In the genomic region with DNA sequence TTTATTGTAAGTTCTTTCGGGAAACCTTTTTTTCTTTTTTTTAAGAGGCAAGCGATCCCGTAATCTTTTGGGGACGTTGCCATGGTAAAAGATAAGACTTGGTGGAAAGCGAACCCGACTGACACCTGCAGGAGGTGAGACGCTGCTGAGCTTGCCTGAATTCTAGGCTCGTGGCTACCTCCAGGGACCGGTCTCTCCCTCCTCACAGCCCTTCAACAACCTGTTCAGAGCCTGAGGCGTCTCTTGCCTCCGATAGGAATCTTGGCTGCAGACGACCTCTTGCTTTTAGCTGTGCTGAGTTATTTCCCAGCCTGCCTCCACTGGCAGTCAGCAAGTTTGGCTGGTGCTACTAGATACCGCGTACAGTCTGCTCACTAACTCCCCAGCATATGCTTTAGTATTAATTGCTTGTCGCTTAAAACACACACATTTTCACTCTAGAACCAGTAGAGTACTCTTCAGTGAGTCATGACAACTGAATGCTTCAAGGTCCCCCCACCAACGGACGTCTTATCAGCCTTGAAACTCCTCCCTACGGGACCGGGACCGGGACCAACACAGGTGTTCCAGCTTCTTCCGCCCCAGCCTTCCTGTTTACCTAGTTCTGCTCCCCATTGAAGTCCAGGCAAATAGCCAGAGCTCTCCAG, we compare ENCODE assay signal across 7 mouse cellular contexts. TPM values are rescaled to one million over a fixed set of nuclear protein-coding genes. Genes with fewer than 3 reads are reported as not detected.
A peak's percentile ranks its signal among the peaks of the same experiment; 100 is the strongest.
DNase-seq lines count a peak whose midpoint lies in the region; ATAC-seq and TF ChIP-seq lines count a peak whose summit lies in the region.

No protein-coding gene starts in this region.

- peak overlapping the region; percentile 97 for H3K9ac ChIP-seq in intestine, embryonic 16.5 days (ENCODE audit: low read depth, low read length)

- DNase-seq in Patski (ENCODE audit: low read depth, low spot score) = no peak
- peak; percentile 65 to 66 for DNase-seq in cerebellum, postnatal 10 days
- DNase-seq in gastrocnemius, postnatal 25 days = peak; percentile 37
- DNase-seq in left cerebral cortex, postnatal 14 days (ENCODE audit: low spot score in 2 of 2) = peak; percentile 52 to 76

- H3K4me1 ChIP-seq in intestine, embryonic 16.5 days (ENCODE audit: control insufficient read depth, insufficient read depth, low read length) = peaks cover 13% of the 10 kb centered on the region
- peaks cover 5% of the 10 kb centered on the region; the same call in 1 of the 2 replicates for H3K4me1 ChIP-seq in small intestine, adult 2 months (ENCODE audit: control insufficient read depth, insufficient read depth, insufficient read length, low read length)

- no peaks in the 10 kb centered on the region for H3K27me3 ChIP-seq in Patski
- H3K27me3 ChIP-seq in intestine, embryonic 16.5 days (replicated peaks; ENCODE audit: control insufficient read depth, insufficient read depth, low read length) = no peaks in the 10 kb centered on the region
- no peaks in the 10 kb centered on the region for H3K27me3 ChIP-seq in small intestine, adult 2 months (ENCODE audit: control insufficient read depth, insufficient read depth, low read length)

- under 1% methylated on average over 21 of the region's 21 CpGs for WGBS in intestine, embryonic 16.5 days
- under 1% methylated on average over 21 of the region's 21 CpGs for WGBS in small intestine, adult 2 months

- POLR2A ChIA-PET in Patski (lab: Charles Lee) = interaction anchor here (0.7 to 2.1 kb wide), 5 partner anchors 13 to 180 kb away, joined by 3 to 7 read pairs (median 5); no protein-coding TSS in a partner anchor

- H3K4me2 ChIP-seq in intestine, embryonic 16.5 days (ENCODE audit: low read depth, low read length) = peak overlapping the region; percentile 65

- no peaks in the 10 kb centered on the region for H3K36me3 ChIP-seq in intestine, embryonic 16.5 days (ENCODE audit: control insufficient read depth, insufficient read depth, low read length)
- H3K36me3 ChIP-seq in small intestine, adult 2 months (ENCODE audit: control insufficient read depth, insufficient read depth, low read length) = no peaks in the 10 kb centered on the region

- no peak for TF ChIP-seq POLR2A in small intestine, adult 2 months (IDR thresholded peaks at IDR 0.05; ENCODE audit: low read depth, low read length)

- intact Hi-C loops in left cerebral cortex, postnatal 14 days (cut with DNase I) = loop anchor here (5.0 kb wide), 1 partner anchor 158 kb away; no protein-coding TSS in a partner anchor

- peak overlapping the region; percentile 98 for H3K27ac ChIP-seq in intestine, embryonic 16.5 days (ENCODE audit: low read length)
- H3K27ac ChIP-seq in small intestine, adult 2 months (ENCODE audit: insufficient read depth, low read depth, low read length) = peak overlapping the region; percentile 99

- in situ Hi-C loops in Patski (cut with MboI; ENCODE audit: low pct_unique_long_range_greater_than_20kb) = no loop called here

- H3K9me3 ChIP-seq in intestine, embryonic 16.5 days (ENCODE audit: control insufficient read depth, low read length) = no peaks in the 10 kb centered on the region

- CTCF ChIA-PET in Patski (lab: Charles Lee) = interaction anchor here (0.7 to 1.7 kb wide), 6 partner anchors 18 to 457 kb away, joined by 3 to 6 read pairs (median 4); no protein-coding TSS in a partner anchor

- peak overlapping the region; percentile 85 for H3K4me3 ChIP-seq in intestine, embryonic 16.5 days (ENCODE audit: low read length)
- peak overlapping the region; percentile 88 for H3K4me3 ChIP-seq in small intestine, adult 2 months (ENCODE audit: low read depth, low read length)

- peak; percentile 31 for ATAC-seq in Patski
- peak; percentile 61 for ATAC-seq in intestine, embryonic 16.5 days
- ATAC-seq in megakaryocyte-erythroid progenitor cell, adult 5-6 weeks (replicated peaks; ENCODE audit: low FRiP score, low TSS enrichment, poor library complexity, severe bottlenecking) = peak; percentile 73

- no peak for TF ChIP-seq CTCF in Patski (IDR thresholded peaks at IDR 0.05)
- peak; percentile 31; the same call in 1 of the 2 replicates for TF ChIP-seq CTCF in small intestine, adult 2 months (IDR thresholded peaks at IDR 0.05; ENCODE audit: extremely low read depth, insufficient read length, insufficient replicate concordance, low read depth, low read length)

RNA-seq across cellular contexts. Expression of a gene that starts 0.9 kb away (rescaled TPM):
- polyA plus RNA-seq in Patski (2021) = 117 TPM
- total RNA-seq in gastrocnemius, postnatal 25 days (2021) = 1 to 10 TPM; 5.3 to 5.5 TPM
- polyA plus RNA-seq in intestine, embryonic 16.5 days (2015; fragmentation: Nextera tagmentation; extraction: Ambion mirVana) = 26.3 and 29.6 TPM in 2 replicates
- total RNA-seq in left cerebral cortex, postnatal 14 days (2021) = 100 to 1,000 TPM; 157 to 162 TPM
- 8.3 and 18.4 TPM in 2 replicates for total RNA-seq in megakaryocyte-erythroid progenitor cell, adult 5-6 weeks (2014; fragmentation: Nextera tagmentation)
- 14.1 and 24.2 TPM in 2 replicates for total RNA-seq in megakaryocyte-erythroid progenitor cell, adult 5-6 weeks (2017)
- 3.1 and 9.0 TPM in 2 replicates for polyA plus RNA-seq in small intestine, adult 2 months (2012; rRNA removed)

Comparison
In these comparisons a context has a peak if more than half of its experiments do, and no peak if none do; other contexts are left out.
1. RNA of a gene that starts 0.9 kb away (total RNA-seq): 157 to 162 TPM in left cerebral cortex, postnatal 14 days; 8.3 to 24.2 TPM in megakaryocyte-erythroid progenitor cell, adult 5-6 weeks and 5.3 to 5.5 TPM in gastrocnemius, postnatal 25 days; every median in the first group is over 4 times any median in the second.
2. Peak in every context shown above with its lines, with median percentiles within 50 percentile points of each other: ATAC-seq.